Mouse (Mus musculus): Measurements from ENCODE around the gene Arl4d.

DNA sequence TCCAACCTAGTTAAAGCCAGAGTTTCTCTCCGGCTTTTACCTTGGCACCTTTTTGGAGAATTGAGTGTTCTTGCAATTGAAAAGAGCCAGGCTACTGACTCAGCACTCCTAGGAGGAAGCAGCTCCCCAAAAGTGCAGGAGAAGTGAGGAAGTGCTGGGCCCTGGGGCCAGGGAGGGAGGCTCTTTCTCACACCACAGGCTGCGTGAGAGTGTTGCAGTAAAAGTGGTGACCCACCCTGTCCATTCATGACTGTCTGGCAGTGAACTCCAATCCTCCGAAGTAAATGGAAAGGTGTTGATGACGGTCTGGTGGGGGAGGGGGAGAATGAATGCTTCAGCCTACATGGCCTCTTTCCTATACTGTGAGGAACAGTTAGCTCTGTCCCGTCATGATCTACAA lies 43.1 kb downstream of the Arl4d start:
- TF ChIP-seq CTCF (IDR thresholded peaks at IDR 0.05; ENCODE audit: control insufficient read depth, insufficient read depth, low read length) (no peak), POLR2A (IDR thresholded peaks at IDR 0.05; ENCODE audit: borderline replicate concordance, control insufficient read depth, low read depth, low read length) (no peak)

Data from bone marrow, adult 2 months (tissue).